Mouse (Mus musculus): ENCODE measurements around the gene Gm20835. TPM values are rescaled to one million over a fixed set of nuclear protein-coding genes. Genes with fewer than 3 reads are reported as not detected.
"Not testable (repeated sequence)": the region's sequence is repeated elsewhere in the genome, so short reads cannot be mapped to it uniquely, and the experiment has no call there.

Gene Gm20835
- not detected for total RNA-seq (2022)

- not testable (repeated sequence) for DNase-seq
Observed at GRCm38 (mm10) chrY:36735190-36735589, at the start of gene Gm20835. Gene Gm20835 (minus strand): TSS chrY:36735290.

All from adrenal gland, adult 8-10 months (tissue).